Mouse (Mus musculus) G1E (cell line): Measurements from ENCODE around the gene Reep3. TPM values are rescaled to one million over a fixed set of nuclear protein-coding genes. Genes with fewer than 3 reads are reported as not detected.
A peak's percentile ranks its signal among the peaks of the same experiment; 100 is the strongest.

Source experiments
- ATAC-seq: 2 replicates; pipeline ENCODE4 v1.8.0; 2016; ENCODE audit warnings: mild to moderate bottlenecking; ENCODE audit not compliant: insufficient number of reproducible peaks, poor library complexity, low FRiP score, severe bottlenecking; ENCODE audit errors: extremely low read depth
- DNase-seq: peaks from one replicate; pipeline ENCODE4 v3.0.0; 2012; ENCODE audit warnings: low spot score
- H3K27me3 ChIP-seq: 2 replicates; pipeline ENCODE4 v1.6.1; 2012; ENCODE audit warnings: mild to moderate bottlenecking, low read length, inconsistent platforms; ENCODE audit not compliant: insufficient read depth
- H3K36me3 ChIP-seq: replicated peaks from 2 replicates; pipeline ENCODE3; 2012; ENCODE audit warnings: mild to moderate bottlenecking, inconsistent platforms
- H3K4me1 ChIP-seq: 2 replicates; pipeline ENCODE4 v1.6.1; 2012; ENCODE audit warnings: low read depth, low read length, inconsistent platforms, mixed read lengths; ENCODE audit not compliant: insufficient read depth
- H3K4me3 ChIP-seq: 2 replicates; pipeline ENCODE4 v1.5.1; 2012; ENCODE audit warnings: low read depth, mild to moderate bottlenecking, inconsistent platforms, low read length, moderate library complexity, mixed read lengths
- H3K9me3 ChIP-seq: replicated peaks from 2 replicates; pipeline ENCODE4 v1.6.1; 2012; ENCODE audit warnings: inconsistent platforms
- CTCF ChIP-seq: IDR thresholded peaks from 2 replicates; pipeline ENCODE4 v1.5.1; 2012; ENCODE audit warnings: low read depth, low read length, inconsistent platforms, mixed read lengths
- GATA1 ChIP-seq: IDR thresholded peaks from 2 replicates; pipeline ENCODE4 v1.6.1; 2012; ENCODE audit warnings: borderline replicate concordance, low read length, inconsistent platforms, mixed read lengths
- GATA2 ChIP-seq: IDR thresholded peaks from 2 replicates; pipeline ENCODE4 v1.6.1; 2012; ENCODE audit warnings: low read depth, low read length, inconsistent platforms, borderline replicate concordance
- POLR2AphosphoS5 ChIP-seq: IDR thresholded peaks from 2 replicates; pipeline ENCODE4 v1.6.1; 2012; ENCODE audit warnings: low read depth, low read length, inconsistent platforms; ENCODE audit not compliant: insufficient replicate concordance
- TAL1 ChIP-seq: conservative IDR thresholded peaks from 2 replicates; pipeline ENCODE4 v1.6.1; 2012; ENCODE audit warnings: low read depth, low read length, inconsistent platforms, mixed read lengths
- polyA plus RNA-seq: library from polyadenylated mRNA; stranded (reverse); fragments of >175 nt; gene quantifications from 2 replicates; pipeline ENCODE4 v1.2.3, GENCODE M21; 2012
- total RNA-seq, 2 experiments: library from RNA; stranded (forward) in 1 of 2; stranded (reverse) in 1 of 2; fragments of 200-1000 nt in 1 of 2; fragments of >200 nt in 1 of 2; fragmentation: Nextera tagmentation in 1 of 2; gene quantifications; 2 replicates each; pipeline ENCODE4 v1.2.3; 2014 to 2017

Gene Reep3
- total RNA-seq (2014; fragmentation: Nextera tagmentation) (42.3 and 42.7 TPM in 2 replicates), total RNA-seq (2017) (19.6 and 21.9 TPM in 2 replicates), polyA plus RNA-seq (1.4 and 2.1 TPM in 2 replicates)

DNA sequence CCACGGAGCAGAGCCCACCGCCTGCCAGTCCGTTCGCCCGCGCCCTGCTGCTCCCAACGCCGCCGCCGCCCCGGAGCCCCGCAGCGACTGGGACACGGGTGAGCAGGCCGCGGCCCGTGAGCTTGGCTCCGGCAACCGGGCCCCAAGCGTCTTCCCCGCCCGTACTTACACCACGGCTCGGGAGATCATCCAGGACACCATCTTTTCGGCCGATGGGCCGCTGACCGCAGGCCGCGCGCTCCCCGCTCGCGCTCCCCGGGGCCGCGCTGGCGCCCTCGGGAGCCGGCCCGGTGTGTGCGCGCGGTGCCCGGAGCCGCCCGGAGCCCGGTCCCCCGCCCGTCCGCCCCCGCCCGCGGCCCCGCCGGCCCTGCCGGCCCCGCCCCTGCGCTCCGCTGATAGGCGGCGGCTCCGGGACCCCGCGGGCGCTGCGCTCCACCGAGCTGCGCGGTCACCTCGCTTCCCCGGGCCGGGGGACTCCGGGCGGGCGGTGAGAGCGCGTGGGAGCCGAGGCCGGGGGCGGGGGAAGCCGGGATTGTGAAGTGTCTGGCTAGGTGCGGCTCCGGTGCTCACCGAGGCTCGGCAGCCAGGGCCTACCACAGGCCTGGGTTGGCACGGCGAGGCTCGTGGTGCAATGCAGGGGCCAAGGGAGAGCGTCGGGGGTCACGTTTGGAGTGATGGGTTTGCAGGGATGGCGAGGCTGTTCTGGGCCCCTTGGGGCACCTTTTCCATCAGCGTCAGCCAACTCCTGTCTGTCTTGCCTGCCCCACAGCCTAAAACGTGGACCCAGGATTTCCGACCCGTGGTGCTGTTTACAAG is at the start of gene Reep3:
Gene Reep3 (minus strand): TSS at position 325 of the 816 bp plus-strand sequence.
- peak; percentile 75 for DNase-seq
- TF ChIP-seq GATA1: no peak
- TF ChIP-seq CTCF: no peak
- TF ChIP-seq POLR2AphosphoS5: no peak
- no peak for TF ChIP-seq TAL1
- no peak for TF ChIP-seq GATA2
- no peaks in the 10 kb centered on the region for H3K9me3 ChIP-seq

DNA sequence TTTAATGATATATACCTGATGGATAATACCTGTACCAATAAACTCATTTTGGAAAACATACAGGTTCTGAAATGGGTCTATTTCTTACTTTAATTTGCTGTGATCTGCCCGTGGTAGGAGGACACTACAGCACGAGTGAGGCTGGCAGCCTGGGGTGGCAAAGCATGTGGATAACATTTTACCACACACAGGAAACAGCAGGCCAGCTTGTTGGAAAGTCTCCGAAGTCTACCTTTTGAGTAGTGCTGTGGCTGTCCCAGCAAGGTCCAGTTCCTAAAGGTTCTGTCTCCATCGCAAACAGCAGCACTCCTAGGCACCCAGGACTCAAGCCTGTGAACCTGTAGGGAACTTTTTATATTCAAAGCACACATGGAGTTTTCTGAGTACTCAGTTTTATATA is 48.9 kb upstream of the Reep3 start:
- Histone ChIP-seq H3K9me3 (no peaks in the 10 kb centered on the region), H3K36me3 (peaks cover 5% of the 10 kb centered on the region), H3K4me3 (no peak overlapping the region), H3K27me3 (no peaks in the 10 kb centered on the region), H3K4me1 (0 out of 2 replicates have a peak, but pooled peaks cover 3% of the 10 kb centered on the region)
- TF ChIP-seq POLR2AphosphoS5 (no peak), CTCF (no peak), TAL1 (no peak), GATA2 (no peak), GATA1 (no peak)
- DNase-seq (no peak), ATAC-seq (no peak)

More for the DNA sequence above, at the start of gene Reep3:
- H3K36me3 ChIP-seq: peaks cover 42% of the 10 kb centered on the region
- ATAC-seq: no peak
- H3K4me3 ChIP-seq: peak within 1 kb of the TSS; percentile 94
- H3K27me3 ChIP-seq: no peaks in the 10 kb centered on the region
- H3K4me1 ChIP-seq: peaks cover 47% of the 10 kb centered on the region

DNA sequence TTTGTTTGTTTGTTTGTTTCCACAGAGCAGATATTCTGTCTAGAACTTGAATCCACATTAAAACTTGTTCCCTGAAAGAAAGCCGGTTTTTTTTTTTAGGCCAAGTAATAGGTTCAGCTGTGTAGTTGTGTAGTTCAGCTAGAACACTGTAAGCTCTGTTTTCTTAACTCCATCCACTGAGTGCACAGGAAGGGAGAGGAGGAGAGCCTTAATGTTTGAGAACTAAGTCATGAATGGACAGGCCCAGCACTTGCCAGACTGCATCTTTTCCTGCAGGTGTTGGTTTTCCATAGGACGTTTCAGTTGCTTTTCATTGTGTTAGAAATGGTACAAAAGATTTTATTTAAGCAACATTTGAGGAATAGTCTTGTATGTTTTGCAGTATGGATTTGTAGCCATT is 47.5 kb upstream of the Reep3 start:
- Histone ChIP-seq H3K9me3 (no peaks in the 10 kb centered on the region), H3K4me3 (no peak overlapping the region), H3K27me3 (no peaks in the 10 kb centered on the region), H3K36me3 (peaks cover 3% of the 10 kb centered on the region), H3K4me1 (0 out of 2 replicates have a peak, but pooled peaks cover 3% of the 10 kb centered on the region)
- TF ChIP-seq CTCF: no peak
- no peak for TF ChIP-seq POLR2AphosphoS5
- no peak for TF ChIP-seq TAL1
- TF ChIP-seq GATA2: no peak
- TF ChIP-seq GATA1: no peak
- DNase-seq (no peak), ATAC-seq (no peak)

- no peak for ATAC-seq
- DNase-seq: no peak
- H3K9me3 ChIP-seq: no peaks in the 10 kb centered on the region
- TF ChIP-seq CTCF: no peak
- TF ChIP-seq GATA1: no peak
- no peak for TF ChIP-seq GATA2
- TF ChIP-seq POLR2AphosphoS5: no peak
- no peak for TF ChIP-seq TAL1
- peaks cover 3% of the 10 kb centered on the region for H3K36me3 ChIP-seq
- 0 out of 2 replicates have a peak, but pooled peaks cover 3% of the 10 kb centered on the region for H3K4me1 ChIP-seq
- H3K4me3 ChIP-seq: no peak overlapping the region
- no peaks in the 10 kb centered on the region for H3K27me3 ChIP-seq
Measured at GRCm38 (mm10) chr10:67143661-67144060, 46.9 kb upstream of the Reep3 start.

DNA sequence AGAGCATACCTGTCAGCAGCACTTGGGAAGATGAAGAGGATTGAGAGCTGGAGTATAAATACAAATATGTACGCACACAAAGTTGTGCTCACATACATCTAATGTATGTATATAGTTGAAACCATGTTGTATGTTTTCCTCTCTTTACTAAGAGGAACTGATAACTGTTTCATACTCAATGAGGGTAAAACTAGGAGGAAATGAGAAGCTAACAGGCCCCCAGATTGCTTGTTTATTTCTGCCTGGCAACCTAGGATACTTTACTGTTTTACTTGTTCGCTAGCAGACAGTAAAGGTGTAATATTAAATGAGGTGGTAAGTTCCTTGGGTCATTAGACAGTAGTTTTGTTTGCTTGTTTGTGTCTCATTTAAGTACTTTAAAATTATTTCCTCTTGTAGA is 40.7 kb upstream of the Reep3 start:
- H3K27me3 ChIP-seq: no peaks in the 10 kb centered on the region
- DNase-seq (no peak), ATAC-seq (no peak)
- no peak for TF ChIP-seq GATA2
- no peak for TF ChIP-seq CTCF
- TF ChIP-seq GATA1: no peak
- TF ChIP-seq POLR2AphosphoS5: no peak
- no peak for TF ChIP-seq TAL1
- H3K4me1 ChIP-seq: no peaks in the 10 kb centered on the region
- H3K4me3 ChIP-seq: no peak overlapping the region
- H3K36me3 ChIP-seq: peaks cover 3% of the 10 kb centered on the region
- H3K9me3 ChIP-seq: no peaks in the 10 kb centered on the region

- Histone ChIP-seq H3K4me1 (peaks cover 11% of the 10 kb centered on the region; the same call in 1 of the 2 replicates), H3K27me3 (no peaks in the 10 kb centered on the region), H3K4me3 (no peak overlapping the region), H3K36me3 (peaks cover 3% of the 10 kb centered on the region), H3K9me3 (no peaks in the 10 kb centered on the region)
- ATAC-seq (no peak), DNase-seq (no peak)
- no peak for TF ChIP-seq TAL1
- TF ChIP-seq CTCF: no peak
- TF ChIP-seq GATA2: no peak
- no peak for TF ChIP-seq POLR2AphosphoS5
- no peak for TF ChIP-seq GATA1
Measured at GRCm38 (mm10) chr10:67134322-67134721, 37.6 kb upstream of the Reep3 start.
